Mouse (Mus musculus) brain, adult 2 months (tissue): ENCODE results near the gene Cactin.

Experiments used
- DNase-seq: peaks from one replicate; pipeline ENCODE4 v3.0.0; 2011; ENCODE audit warnings: low read depth, low spot score

Gene Cactin

DNA sequence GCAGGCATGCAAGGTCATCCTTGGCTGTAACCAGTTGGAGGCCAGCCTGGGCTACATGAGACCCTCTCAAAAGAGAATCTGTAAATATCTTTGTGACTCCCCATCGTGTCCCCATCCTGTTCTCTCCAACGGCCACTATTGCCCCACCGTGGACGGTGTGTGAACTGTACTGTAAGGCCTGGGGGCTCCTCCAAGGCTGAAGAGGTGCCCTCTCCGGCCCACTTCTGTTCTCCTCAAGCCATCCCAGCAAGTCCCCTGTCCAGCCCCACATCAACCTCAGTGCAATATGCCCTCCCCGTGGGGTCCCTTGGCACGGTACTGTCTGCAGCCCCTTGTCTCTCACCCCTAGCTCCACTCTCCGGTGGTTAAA is 1.6 kb upstream of the Cactin start:
- DNase-seq = peak; percentile 35

DNA sequence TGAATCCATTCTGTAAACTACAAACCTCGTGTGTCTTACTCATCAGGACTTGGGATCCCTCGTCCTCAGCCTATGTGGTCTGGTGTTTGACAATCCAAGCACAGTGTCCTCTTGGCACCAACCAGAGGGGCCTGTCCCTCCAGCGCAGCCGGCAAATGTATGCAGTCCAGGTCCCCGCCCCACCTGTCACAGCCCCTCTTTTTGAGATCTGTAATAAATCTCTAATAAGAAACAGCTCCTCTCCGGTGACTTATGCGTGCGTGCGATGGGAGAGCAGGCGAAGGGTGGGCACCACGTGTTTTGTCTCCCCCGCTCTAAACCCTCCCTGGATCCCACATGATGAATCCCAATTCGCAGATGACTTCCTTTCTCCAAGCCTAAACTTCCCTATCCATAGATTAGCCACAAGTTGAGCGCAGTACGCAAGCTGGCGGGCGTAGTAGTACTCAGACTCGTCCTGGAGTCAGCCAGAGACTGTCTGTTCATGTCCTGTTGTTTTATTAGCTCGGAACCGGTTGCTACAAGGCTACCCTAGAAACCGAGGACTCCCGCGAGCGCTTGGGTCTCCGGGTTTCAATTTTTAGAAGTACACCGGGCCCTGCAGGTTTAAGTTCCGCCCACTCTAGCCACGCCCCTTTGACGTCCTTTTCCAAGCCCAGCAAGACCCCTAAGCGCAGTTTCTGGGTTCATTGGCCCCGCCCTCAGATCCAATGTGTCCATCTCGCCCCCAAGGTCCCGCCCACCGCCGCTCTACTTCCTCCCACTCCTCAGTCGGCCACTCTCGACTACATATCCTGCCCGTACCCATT is 958 bp upstream of the Cactin start:
- DNase-seq = no peak

- no peak for DNase-seq
Observed at GRCm38 (mm10) chr10:81321436-81321835, 533 bp downstream of the Cactin start.

DNA sequence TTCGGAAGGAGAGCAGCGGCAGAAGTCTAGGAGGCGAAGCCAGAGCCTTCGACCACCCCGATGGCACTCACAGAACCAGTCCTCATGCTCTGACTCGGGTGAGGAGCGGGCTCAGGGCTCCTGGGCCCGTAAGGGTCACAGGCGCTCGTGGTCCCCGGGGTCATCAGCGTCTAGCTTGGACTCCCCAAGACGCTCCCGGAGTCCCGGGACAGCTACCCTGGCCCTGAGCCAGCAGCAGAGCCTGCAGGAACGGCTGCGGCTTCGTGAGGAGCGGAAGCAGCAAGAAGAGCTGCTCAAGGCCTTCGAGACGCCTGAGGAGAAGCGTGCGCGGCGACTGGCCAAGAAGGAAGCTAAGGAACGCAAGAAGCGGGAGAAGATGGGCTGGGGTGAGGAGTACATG is 1.5 kb downstream of the Cactin start:
- DNase-seq = no peak

DNA sequence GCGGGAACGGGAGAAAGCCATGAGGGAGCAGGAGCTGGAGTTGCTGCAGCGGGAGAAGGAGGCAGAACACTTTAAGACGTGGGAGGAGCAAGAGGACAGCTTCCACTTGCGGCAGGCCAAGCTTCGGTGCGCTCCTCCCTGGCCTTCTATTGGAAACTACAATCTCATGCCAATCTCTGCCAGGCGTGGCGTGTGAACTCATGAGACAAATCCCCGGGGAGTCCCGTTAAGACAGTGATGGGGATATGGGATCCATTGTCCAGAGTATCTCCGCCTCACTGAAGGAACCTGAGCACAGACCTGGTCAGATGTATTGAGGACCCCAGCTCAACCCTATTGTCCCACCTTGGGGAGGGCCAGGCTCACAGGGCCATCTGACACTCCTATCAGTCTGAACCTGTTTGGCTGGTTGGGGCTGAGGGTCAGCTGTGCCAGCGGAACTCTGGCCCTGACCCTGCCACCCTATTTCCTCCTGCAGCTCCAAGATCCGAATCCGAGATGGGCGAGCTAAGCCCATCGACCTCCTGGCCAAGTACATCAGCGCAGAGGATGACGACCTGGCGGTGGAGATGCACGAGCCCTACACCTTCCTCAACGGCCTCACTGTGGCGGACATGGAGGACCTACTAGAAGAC is 2.4 kb downstream of the Cactin start:
- no peak for DNase-seq

GRCm38 (mm10) chr10:81323791-81324530 is 3.1 kb downstream of the Cactin start:
- no peak for DNase-seq

GRCm38 (mm10) chr10:81325176-81325575 is 4.3 kb downstream of the Cactin start:
- DNase-seq = no peak

- DNase-seq = no peak
Observed at GRCm38 (mm10) chr10:81325781-81326180, 4.9 kb downstream of the Cactin start.

DNA sequence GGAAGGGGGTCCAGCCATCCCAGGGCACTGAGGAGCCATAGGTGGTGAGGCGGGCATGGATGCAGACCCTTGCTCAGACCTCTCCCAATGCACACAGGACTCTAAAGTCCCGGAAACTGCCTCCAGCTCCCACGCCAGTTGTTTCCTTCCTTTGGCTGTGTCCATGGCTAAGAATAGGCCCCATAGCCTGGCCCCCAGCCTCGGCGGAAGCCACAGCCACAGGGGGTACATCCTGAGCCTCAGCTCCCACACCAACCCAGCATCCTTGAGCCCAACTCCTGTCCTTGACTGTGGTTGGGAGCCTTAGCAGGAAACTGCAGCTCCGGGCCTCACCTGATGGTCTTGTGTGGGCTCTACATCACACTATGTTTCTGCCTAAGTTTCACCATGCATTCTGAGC is 6.0 kb downstream of the Cactin start:
- DNase-seq = no peak

DNA sequence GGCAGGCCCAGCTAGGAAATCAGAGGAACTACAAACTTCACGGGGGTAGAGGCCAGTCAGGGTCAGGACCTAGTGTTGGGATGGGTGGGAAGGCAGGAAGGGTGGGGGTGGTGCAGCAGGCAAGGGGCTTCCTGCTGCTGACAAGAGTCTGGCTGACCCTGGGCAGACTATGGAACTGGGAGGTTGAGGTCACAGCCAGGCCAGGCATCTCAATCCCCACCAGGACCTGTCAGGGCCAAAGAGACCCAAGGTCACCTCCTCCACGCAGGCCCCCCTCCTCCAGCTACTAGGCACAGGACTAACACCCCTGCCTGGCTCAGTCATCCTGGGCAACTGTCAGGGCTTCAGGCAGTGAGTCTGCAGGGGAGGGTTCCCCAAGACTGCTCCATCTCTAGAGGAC is 7.1 kb downstream of the Cactin start:
- no peak for DNase-seq

DNA sequence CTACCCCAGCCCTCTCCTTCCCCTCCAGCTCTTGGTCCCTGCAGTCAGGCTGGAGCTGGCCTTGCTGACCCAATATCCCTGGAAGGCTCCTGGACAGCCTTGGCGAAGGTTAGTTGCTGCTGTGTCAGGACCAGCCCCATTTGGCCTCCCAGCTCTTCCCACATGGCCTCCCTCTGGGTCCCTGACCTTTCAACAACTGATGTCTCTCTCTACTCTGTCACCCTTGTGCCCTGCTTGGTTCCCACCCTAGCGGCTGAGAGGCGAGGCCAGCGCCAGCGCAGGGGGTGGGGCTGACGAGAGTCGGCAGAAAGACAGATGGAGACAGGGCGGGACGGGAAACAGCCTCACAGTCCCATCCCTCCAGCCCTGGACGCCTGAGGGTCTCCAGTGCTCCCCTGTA is 7.5 kb downstream of the Cactin start, which contains the start of gene Tbxa2r:
Gene Tbxa2r (plus strand): TSS at position 346 of the 400 bp plus-strand sequence.
- no peak for DNase-seq

GRCm38 (mm10) chr10:81329194-81329975 is 8.5 kb downstream of the Cactin start:
- DNase-seq = no peak

- no peak for DNase-seq
Observed at GRCm38 (mm10) chr10:81330007-81330406, 9.1 kb downstream of the Cactin start.

DNA sequence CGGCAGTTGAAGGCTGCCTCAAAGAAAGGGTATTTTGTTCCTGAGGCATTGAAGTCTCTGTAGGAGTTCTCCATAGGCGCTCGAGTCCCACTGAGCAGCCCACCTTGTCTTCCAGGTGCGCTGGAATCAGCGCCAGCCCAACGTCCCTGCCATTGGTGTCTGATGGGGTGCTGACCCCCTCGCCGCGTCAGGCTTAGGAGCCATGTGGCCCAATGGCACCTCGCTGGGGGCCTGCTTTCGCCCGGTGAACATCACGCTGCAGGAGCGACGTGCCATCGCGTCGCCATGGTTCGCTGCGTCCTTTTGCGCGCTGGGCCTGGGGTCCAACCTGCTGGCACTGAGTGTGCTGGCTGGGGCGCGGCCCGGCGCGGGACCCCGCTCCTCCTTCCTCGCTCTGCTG is 11.4 kb downstream of the Cactin start:
- DNase-seq = no peak

DNA sequence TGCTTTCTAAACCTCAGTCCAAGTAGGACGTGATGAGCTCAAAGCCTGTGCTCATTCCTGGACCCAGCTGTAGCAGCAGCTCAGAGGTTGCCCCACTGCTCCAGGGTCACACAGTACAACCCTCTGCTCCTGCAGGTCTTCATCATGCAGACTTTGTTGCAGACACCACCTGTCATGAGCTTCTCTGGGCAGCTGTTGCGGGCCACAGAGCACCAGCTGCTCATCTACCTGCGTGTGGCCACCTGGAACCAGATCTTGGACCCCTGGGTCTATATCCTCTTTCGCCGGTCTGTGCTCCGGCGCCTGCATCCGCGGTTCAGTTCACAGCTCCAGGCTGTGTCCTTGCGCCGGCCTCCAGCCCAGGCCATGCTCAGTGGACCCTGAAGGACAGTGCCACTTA is 13.4 kb downstream of the Cactin start:
- no peak for DNase-seq

- no peak for DNase-seq
Observed at GRCm38 (mm10) chr10:81335393-81336340, 14.8 kb downstream of the Cactin start.

- no peak for DNase-seq
Observed at GRCm38 (mm10) chr10:81336558-81336957, 15.7 kb downstream of the Cactin start.

GRCm38 (mm10) chr10:81340551-81341332 is 19.8 kb downstream of the Cactin start:
- no peak for DNase-seq

GRCm38 (mm10) chr10:81341333-81341949 is 20.5 kb downstream of the Cactin start:
- DNase-seq = peak; percentile 56
